Mouse (Mus musculus) brain, embryonic 14.5 days (tissue): ENCODE results near the gene Epb41.

Experiments used
- CTCF ChIP-seq: fragments of 200-500 bp; IDR thresholded peaks from 2 replicates; pipeline ENCODE4 v1.5.1; 2012; ENCODE audit warnings: inconsistent platforms, mild to moderate bottlenecking, moderate library complexity, borderline replicate concordance; ENCODE audit not compliant: insufficient read depth, insufficient read length; ENCODE audit errors: extremely low read depth
- POLR2A ChIP-seq: fragments of 200-500 bp; IDR thresholded peaks from 2 replicates; pipeline ENCODE4 v1.6.1; 2012; ENCODE audit warnings: mild to moderate bottlenecking, inconsistent platforms, borderline replicate concordance; ENCODE audit not compliant: poor library complexity, insufficient read depth, insufficient read length, severe bottlenecking; ENCODE audit errors: extremely low read depth

DNA sequence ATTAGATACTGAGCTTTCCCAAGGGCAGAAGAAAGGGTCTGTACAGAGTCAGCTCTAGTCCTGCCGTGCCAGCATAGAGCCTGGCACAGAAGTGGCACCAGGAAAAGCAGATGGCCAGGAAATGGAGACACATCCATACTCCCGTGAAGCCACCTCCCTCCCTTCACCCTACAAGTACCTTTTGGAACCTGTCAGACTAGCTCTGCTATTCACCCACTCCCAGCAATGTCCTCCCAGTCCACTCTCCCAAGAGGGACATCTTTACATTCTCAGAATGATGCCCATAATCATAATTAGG is 7.2 kb downstream of the Epb41 start:
- TF ChIP-seq CTCF (no peak), POLR2A (no peak)
